Mouse (Mus musculus) hematopoietic stem cell, adult 5-6 weeks (primary cell): ENCODE results near the gene Btf3. TPM values are rescaled to one million over a fixed set of nuclear protein-coding genes. Genes with fewer than 3 reads are reported as not detected.

Experiments
- ATAC-seq, 2 experiments: fragments of 125-278 bp in 1 of 2; replicated peaks in 1 of 2; 2 replicates each; pipeline ENCODE4 v1.8.0; 2016 to 2017; ENCODE audit warnings: inconsistent platforms in 2 of 2, mild to moderate bottlenecking in 2 of 2, moderate number of reproducible peaks in 2 of 2, low read depth in 1 of 2, moderate TSS enrichment in 1 of 2; ENCODE audit not compliant: low FRiP score in 2 of 2, poor library complexity in 2 of 2, severe bottlenecking in 2 of 2, insufficient read depth in 1 of 2, low TSS enrichment in 1 of 2
- total RNA-seq: library from RNA; stranded (forward); fragments of 172-1452, 232-1000 nt; gene quantifications from 2 replicates; pipeline ENCODE4 v1.2.3, GENCODE M21; 2017

Gene Btf3
- total RNA-seq, 1 experiment from 2014 or later, result 2,199 TPM

DNA sequence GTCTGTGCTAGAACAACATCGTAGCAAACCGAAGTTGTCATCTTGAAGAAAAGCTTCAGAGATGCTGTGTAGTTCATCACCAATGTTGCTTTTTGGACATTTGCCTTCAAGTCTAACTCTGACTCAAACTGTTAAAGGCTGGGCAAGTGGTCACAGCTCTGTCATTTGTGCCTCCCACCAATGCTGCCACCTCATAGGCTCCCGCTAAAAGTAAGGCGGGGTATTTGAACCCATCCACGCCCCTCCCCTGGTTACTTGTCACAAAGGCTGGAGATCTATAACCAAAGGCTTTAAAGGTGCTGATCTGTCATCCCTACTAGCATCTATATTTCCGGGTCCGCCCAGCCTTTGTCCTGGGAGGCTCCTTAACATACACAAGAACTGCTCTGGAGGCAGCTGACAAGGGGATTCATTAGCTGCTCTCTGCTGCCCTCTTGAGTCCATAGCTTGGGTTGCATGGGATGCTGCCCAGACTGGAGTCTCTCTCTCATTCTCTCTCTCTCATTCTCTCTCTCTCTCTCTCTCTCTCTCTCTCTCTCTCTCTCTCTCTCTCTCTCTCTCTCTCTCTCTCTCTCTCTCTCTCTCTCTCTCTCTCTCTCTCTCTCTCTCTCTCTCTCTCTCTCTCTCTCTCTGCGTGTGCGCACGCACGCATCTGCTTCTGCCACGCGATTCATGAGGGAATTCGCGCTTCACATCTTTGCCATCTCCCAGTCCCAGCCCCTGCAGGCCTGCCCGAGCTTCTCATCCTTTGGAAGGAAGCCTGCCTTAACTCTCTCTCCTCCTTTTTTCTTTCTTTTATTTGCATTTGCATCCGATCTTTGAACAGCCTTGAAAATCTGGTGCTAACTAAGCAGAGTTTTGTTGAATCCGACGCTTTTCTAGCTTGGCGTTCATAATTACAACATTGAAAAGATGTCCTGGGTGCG, 17.7 kb downstream of the Btf3 start:
- ATAC-seq, result peak; percentile 76 to 90

- no peak for ATAC-seq
These were observed 18.8 kb downstream of the Btf3 start for GRCm38 (mm10) chr13:98297883-98298482.

- no peak for ATAC-seq
These were observed 20.7 kb downstream of the Btf3 start for GRCm38 (mm10) chr13:98296072-98296471.

GRCm38 (mm10) chr13:98291712-98292111, 25.1 kb downstream of the Btf3 start:
- no peak for ATAC-seq

DNA sequence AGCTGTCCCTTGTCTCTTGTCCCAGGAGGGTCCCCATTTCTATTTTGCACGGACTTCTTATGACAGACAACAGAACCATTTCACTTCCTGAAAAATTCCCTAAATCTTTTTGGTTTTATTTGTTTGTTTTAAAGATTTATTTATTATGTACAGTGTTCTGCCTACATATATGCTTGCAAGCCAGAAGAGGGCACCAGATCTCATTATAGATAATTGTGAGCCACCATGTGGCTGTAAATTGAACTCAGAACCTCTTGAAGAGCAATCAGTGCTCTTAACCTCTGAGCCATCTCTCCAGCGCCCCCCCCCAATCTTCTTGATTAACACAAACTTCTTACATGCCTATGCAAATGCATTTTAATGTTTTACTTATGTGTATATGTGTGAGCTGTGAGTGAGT, 26.1 kb downstream of the Btf3 start:
- no peak for ATAC-seq

GRCm38 (mm10) chr13:98280990-98281650, 35.7 kb downstream of the Btf3 start:
- ATAC-seq, result no peak

GRCm38 (mm10) chr13:98279686-98280085, 37.1 kb downstream of the Btf3 start, which contains the start of gene Gm21976:
TSS of gene Gm21976 (plus strand) at chr13:98279887.
- no peak for ATAC-seq

DNA sequence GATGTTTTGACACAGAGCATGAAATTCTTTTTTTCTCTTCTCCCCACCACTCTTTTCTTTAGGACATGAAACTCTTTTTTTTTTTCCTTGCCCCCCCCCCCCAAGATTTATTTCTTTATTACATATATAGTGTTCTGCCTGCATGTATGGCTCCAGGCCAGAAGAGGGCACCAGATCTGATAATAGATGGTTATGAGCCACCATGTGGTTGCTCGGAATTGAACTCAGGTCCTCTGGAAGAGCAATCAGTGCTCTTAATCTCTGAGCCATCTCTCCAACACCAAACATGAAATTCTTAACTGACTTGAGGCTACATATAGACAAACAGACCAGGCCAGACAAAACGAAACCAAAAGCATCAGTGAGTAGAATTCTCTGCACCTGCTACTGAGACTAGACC, 39.3 kb downstream of the Btf3 start:
- no peak for ATAC-seq

DNA sequence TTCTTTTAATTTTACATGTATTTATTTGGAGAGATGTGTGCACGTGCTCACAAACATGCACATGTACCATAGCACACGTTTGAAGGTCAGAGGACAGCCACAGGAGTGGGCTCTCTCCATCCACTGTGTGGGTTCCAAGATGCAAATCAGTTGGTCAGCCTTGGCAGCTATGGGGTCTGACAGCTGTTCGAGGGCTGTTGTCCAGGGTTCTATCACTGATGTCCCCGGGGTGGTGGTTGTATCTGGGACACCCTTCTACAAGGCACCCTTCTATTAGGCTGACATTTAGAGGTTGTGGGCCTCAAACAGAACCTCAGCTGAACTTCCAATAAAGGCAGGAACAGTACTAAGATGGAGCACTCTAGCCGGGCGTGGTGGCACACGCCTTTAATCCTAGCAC, 40.6 kb downstream of the Btf3 start:
- ATAC-seq, result no peak

DNA sequence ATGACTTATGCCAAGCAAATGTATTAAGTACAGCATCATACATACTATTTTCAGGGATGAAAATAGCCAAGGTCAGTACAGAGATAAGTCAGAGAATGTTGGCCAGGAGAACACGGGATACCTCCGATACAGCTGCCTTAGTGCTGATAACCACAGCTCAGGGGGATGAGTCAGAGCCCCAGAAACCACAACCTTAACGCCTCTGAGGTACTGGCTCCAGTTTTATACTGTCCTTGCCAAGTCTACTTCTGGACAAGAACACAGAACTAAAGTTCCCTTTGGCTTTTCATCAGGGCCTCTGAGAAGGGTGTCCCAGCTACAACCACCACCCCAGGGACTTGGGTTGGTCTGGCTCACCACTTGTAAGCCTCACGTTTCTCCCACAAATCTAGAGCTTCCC, 41.2 kb downstream of the Btf3 start:
- ATAC-seq, result no peak

DNA sequence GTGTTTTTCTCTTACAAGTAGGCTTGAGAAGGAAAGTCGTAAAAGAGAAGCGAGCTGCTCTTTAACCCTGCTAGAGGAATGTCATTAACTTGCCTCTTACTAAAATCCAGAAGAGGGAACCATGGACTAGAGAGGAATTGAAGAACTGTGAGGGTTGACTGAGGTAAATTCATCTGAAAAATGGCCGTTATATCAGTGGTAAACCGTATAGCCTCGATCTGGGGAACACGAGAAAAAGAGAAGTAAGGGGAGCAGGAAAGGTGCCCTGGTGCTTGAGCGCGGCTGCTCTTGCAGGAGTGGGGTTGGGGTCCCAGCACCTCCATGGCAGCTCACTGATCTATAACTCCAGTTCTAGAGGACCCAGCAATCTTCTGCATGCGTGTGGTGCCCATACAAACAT, 42.8 kb downstream of the Btf3 start:
- no peak for ATAC-seq

GRCm38 (mm10) chr13:98264111-98264510, 52.7 kb downstream of the Btf3 start:
- ATAC-seq, result no peak

- ATAC-seq, result peak in 1 of 2 experiments; percentile 19; a peak in 2 of 4 replicates
These were observed 53.3 kb downstream of the Btf3 start for GRCm38 (mm10) chr13:98263458-98263987.

- ATAC-seq, result peak; percentile 96 to 97
These were observed 54.0 kb downstream of the Btf3 start, which contains the start of the genes Utp15 and Ankra2 for GRCm38 (mm10) chr13:98262636-98263457. TSS of gene Utp15 (minus strand) at chr13:98263041. TSS of gene Ankra2 (plus strand) at chr13:98263074.
